Mouse (Mus musculus): ENCODE results near the gene Rhox2h. TPM values are rescaled to one million over a fixed set of nuclear protein-coding genes. Genes with fewer than 3 reads are reported as not detected.
"Not testable (repeated sequence)": the region's sequence is repeated elsewhere in the genome, so short reads cannot be mapped to it uniquely, and the experiment has no call there.

The Rhox2h gene
- total RNA-seq (2021) = not detected in 2 replicates
- long read RNA-seq = 0 reads

DNA sequence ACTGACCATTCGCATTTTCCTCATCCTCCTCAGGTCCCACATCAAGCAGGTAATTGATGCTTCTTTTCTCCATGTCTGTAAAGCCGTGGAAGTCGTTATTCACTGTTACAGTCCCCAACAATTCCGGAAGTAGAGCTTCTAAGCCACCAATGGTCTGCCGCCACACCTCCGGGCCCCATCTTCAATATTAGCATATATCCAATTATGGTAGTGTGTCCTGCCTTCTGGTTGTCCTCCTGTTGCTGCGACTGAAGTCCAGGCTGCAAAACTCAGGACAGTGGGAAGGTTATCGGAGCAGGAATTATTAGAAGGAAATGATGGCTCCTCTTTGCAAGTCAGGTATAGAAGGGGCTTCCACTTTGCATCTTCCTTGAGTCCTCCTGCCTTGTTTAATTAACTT lies at the start of gene Rhox2h:
Rhox2h (minus strand) TSS at position 101 of the 400 bp plus-strand sequence.
- not testable (repeated sequence) for DNase-seq

DNA sequence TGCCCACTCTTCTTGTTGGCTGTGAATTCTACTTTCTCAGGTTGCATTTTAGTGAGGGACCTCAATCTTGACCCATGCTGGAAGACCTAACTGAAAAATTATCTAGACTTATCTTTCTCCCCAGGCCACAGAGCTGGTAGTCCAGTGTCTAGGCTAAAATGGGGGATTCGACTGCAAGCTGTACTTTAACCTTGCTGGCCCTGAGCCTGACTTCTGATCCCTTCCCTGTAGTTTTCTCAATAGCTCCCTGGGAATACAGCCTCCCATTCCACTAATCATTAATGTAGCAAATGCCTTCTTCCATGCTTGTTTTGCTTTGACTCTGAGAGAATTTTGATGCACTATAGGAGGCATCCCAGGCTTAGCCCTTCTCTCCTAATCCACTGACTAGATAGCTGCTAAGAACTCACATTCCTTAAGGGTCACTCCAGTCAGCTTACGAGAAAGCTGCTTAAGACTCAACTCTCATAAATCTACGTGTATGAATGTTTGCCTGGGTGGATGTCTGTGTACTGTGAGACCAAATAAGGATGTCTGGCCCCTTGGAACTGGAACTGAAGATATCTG lies 28.8 kb upstream of the Rhox2h start:
- no peak for DNase-seq

DNA sequence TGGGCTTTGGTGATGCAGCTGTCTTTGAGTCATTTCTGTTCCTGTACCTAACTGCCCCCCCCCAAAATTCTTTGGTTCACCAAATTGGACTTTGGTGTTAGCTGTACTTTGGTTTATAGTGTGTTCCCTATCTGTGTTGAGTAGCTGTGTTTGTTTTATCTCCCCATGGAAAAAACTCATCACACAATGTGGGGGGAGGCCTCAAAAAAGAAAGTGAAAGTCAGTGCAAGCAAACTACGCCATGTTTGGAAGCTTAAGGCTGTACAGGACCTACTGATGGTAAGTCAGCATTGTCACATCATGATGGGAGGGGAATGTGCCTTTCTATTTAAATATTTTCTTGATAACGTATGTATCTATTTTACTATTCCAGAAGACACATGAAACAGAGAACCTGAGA lies 19.2 kb upstream of the Rhox2h start:
- DNase-seq = no peak

GRCm38 (mm10) chrX:37683031-37683715 lies 10.1 kb upstream of the Rhox2h start:
- no peak for DNase-seq

DNA sequence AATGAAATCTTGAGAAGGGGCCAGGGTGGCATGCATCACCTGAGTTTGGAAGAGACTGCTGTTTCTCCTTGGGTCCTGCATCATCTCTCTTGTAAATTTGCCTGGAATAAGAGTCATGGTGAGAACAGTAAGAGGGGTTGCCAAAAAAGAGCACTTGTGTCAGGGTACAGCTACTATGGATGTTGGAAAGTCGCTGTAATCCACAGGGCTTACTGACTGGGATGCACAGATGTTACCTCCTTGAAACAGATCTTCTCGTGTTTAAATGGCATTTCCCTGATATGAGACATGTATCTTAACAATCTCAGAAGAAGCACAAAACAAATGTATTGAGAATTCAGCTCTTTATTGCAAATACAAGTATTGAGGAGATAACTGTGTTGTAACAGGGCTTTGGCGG lies 4.4 kb downstream of the Rhox2h start, which contains the start of gene Rhox3h:
Rhox3h (minus strand) TSS at position 101 of the 400 bp plus-strand sequence.
- not testable (repeated sequence) for DNase-seq

DNA sequence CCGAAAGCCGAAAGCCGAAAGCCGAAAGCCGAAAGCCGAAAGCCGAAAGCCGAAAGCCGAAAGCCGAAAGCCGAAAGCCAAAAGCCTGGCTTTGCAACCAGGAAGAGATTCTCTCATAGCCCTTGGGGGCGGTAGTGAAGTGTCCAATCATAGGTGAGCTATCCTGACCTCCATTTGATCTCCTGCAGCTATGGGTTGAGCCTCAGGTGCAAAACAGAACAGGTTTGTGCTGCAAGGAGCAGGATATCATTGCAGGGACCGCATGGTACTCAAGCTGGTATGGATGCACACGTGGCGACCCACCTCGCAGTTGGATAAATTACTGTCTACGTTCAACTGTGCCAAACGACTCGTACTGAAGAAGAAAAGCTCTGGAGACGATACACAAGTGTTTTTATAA lies 21.9 kb downstream of the Rhox2h start, which contains the start of gene Rhox4g:
Rhox4g (minus strand) TSS at position 101 of the 400 bp plus-strand sequence.
- DNase-seq = not testable (repeated sequence)

GRCm38 (mm10) chrX:37643370-37643769 lies 29.7 kb downstream of the Rhox2h start, which contains the start of gene Rhox2g:
Gene Rhox2g (minus strand): TSS chrX:37643470.
- DNase-seq = not testable (repeated sequence)

GRCm38 (mm10) chrX:37628512-37628911 lies 44.6 kb downstream of the Rhox2h start, which contains the start of gene Rhox3g:
Gene Rhox3g (minus strand): TSS chrX:37628612.
- not testable (repeated sequence) for DNase-seq

Other genes with a start within 250 kb of the Rhox2h start
- gene Rhox4b, start 240.8 kb downstream of the Rhox2h start, total RNA-seq (2021) = not detected in 2 replicates
- gene Rhox2c, start 219.6 kb downstream of the Rhox2h start, total RNA-seq (2021) = not detected in 2 replicates
- gene Rhox3c, start 214.7 kb downstream of the Rhox2h start, total RNA-seq (2021) = not detected in 2 replicates
- not detected in 2 replicates for gene Rhox4c, start 192.9 kb downstream of the Rhox2h start, total RNA-seq (2021)
- not detected in 2 replicates for gene Rhox2d, start 179.8 kb downstream of the Rhox2h start, total RNA-seq (2021)
- not detected in 2 replicates for gene Rhox4d, start 158.9 kb downstream of the Rhox2h start, total RNA-seq (2021)
- gene Rhox2e, start 142.8 kb downstream of the Rhox2h start, total RNA-seq (2021) = not detected in 2 replicates
- not detected in 2 replicates for gene Rhox3e, start 131.3 kb downstream of the Rhox2h start, total RNA-seq (2021)
- gene Rhox4e, start 115.9 kb downstream of the Rhox2h start, total RNA-seq (2021) = not detected in 2 replicates
- gene Rhox2f, start 101.9 kb downstream of the Rhox2h start, total RNA-seq (2021) = not detected in 2 replicates
- not detected in 2 replicates for gene Rhox3f, start 92.3 kb downstream of the Rhox2h start, total RNA-seq (2021)
- not detected in 2 replicates for gene Rhox4f, start 65.6 kb downstream of the Rhox2h start, total RNA-seq (2021)
- gene Rhox3g, start 44.7 kb downstream of the Rhox2h start, total RNA-seq (2021) = not detected in 2 replicates
- not detected in 2 replicates for gene Rhox2g, start 29.8 kb downstream of the Rhox2h start, total RNA-seq (2021)
- gene Rhox4g, start 21.9 kb downstream of the Rhox2h start, total RNA-seq (2021) = not detected in 2 replicates
- not detected in 2 replicates for gene Rhox3h, start 4.5 kb downstream of the Rhox2h start, total RNA-seq (2021)
- gene Rhox5, start 131.6 kb upstream of the Rhox2h start, total RNA-seq (2021) = not detected in 2 replicates
- not detected in 2 replicates for gene Rhox6, start 153.6 kb upstream of the Rhox2h start, total RNA-seq (2021)
- not detected in 2 replicates for gene Rhox7a, start 158.4 kb upstream of the Rhox2h start, total RNA-seq (2021)
- gene Rhox8, start 205.7 kb upstream of the Rhox2h start, total RNA-seq (2021) = not detected in 2 replicates
- gene Rhox7b, start 224.0 kb upstream of the Rhox2h start, total RNA-seq (2021) = not detected in 2 replicates
- not detected in 2 replicates for gene Rhox9, start 228.5 kb upstream of the Rhox2h start, total RNA-seq (2021)

All from adrenal gland, postnatal 25 days (tissue).